Mouse (Mus musculus) G1E (cell line): ENCODE results near the gene R3hdm2.

ENCODE experiments used
- CTCF ChIP-seq: IDR thresholded peaks from 2 replicates; pipeline ENCODE4 v1.5.1; 2012; ENCODE audit warnings: low read depth, low read length, inconsistent platforms, mixed read lengths
- POLR2AphosphoS5 ChIP-seq: IDR thresholded peaks from 2 replicates; pipeline ENCODE4 v1.6.1; 2012; ENCODE audit warnings: low read depth, low read length, inconsistent platforms; ENCODE audit not compliant: insufficient replicate concordance

DNA sequence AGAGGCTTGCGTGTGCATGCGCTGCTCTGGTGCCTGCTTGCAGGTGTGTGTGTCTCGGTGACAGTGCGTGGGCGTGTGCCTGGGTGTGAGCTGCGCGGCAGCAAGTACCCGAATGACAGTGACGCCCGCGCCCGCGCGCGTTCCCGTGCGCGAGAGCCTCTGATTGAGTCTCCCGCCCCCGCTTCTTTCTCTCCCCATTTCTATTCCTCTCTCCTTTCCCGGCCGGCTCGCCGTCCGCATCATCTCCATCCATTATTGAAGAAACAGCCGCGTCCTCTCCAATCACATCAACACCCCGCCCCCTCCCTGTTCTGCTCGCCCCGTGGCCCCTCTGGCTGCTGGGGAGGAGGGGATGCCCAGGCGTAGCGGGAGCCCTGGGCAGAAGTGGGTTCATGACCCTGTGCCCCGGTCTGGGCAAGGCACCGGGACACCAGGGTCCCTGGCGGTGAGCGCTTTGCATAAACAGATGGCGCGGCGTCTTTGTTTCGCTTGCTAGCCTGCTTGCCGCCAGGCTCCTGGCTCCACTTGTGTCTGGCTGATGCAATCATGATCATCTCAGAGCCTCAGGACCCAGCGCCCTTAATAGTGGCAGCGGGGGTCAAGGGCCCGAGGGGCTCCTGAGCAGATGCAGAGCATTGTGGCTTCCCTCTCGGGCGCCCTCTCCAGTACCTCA, 131.6 kb downstream of the R3hdm2 start:
- TF ChIP-seq CTCF: no peak
- no peak for TF ChIP-seq POLR2AphosphoS5
